Mouse (Mus musculus): ENCODE measurements at regions not wholly inside any gene's neighbourhood (a gene's known extent, or its start where the extent isn't known, plus 50 kb on each side); places are given as distances from the start of the nearest gene placed in this dataset.

GRCm38 (mm10) chr13:44420941-44421340 lies 308.3 kb upstream of the Jarid2 start:
- TF ChIP-seq CTCF (IDR thresholded peaks at IDR 0.05; ENCODE audit: control insufficient read depth, insufficient read depth, insufficient read length) (no peak), USF1 (IDR thresholded peaks at IDR 0.05; ENCODE audit: low read depth) (no peak), MAX (IDR thresholded peaks at IDR 0.05) (no peak), MYOD1 (IDR thresholded peaks at IDR 0.05; ENCODE audit: control insufficient read depth, insufficient read length, low read depth) (no peak), MYOG (IDR thresholded peaks at IDR 0.05; ENCODE audit: control insufficient read depth, extremely low read depth, insufficient read length) (no peak), CEBPB (IDR thresholded peaks at IDR 0.05; ENCODE audit: low read depth) (no peak), FOSL1 (IDR thresholded peaks at IDR 0.05; ENCODE audit: insufficient read depth, low read length, poor library complexity, severe bottlenecking) (no peak)

Measured in C2C12 (cell line).